Mouse (Mus musculus) testis, adult 2 months (tissue): ENCODE measurements around the gene Cul4b. TPM values are rescaled to one million over a fixed set of nuclear protein-coding genes. Genes with fewer than 3 reads are reported as not detected.
A peak's percentile ranks its signal among the peaks of the same experiment; 100 is the strongest.
"Not testable (repeated sequence)": the region's sequence is repeated elsewhere in the genome, so short reads cannot be mapped to it uniquely, and the experiment has no call there.

ENCODE experiments used
- H3K27ac ChIP-seq: fragments of 200-500 bp; 2 replicates; pipeline ENCODE4 v1.5.1; 2012; ENCODE audit warnings: low read depth, low read length; ENCODE audit not compliant: control insufficient read depth, insufficient read depth
- H3K27me3 ChIP-seq: fragments of 200-500 bp; 2 replicates; pipeline ENCODE4 v1.6.1; 2012; ENCODE audit warnings: mild to moderate bottlenecking, low read length, moderate library complexity; ENCODE audit not compliant: control insufficient read depth, insufficient read depth
- H3K36me3 ChIP-seq: fragments of 200-500 bp; 2 replicates; pipeline ENCODE4 v1.6.1; 2012; ENCODE audit warnings: mild to moderate bottlenecking, low read length; ENCODE audit not compliant: control insufficient read depth, insufficient read depth
- H3K4me1 ChIP-seq: fragments of 200-500 bp; 2 replicates; pipeline ENCODE4 v1.6.1; 2012; ENCODE audit warnings: low read length; ENCODE audit not compliant: control insufficient read depth, insufficient read depth
- H3K4me3 ChIP-seq: fragments of 200-500 bp; 2 replicates; pipeline ENCODE4 v1.5.1; 2012; ENCODE audit warnings: low read depth, mild to moderate bottlenecking, low read length, moderate library complexity, mixed read lengths; ENCODE audit not compliant: control insufficient read depth
- CTCF ChIP-seq: fragments of 200-500 bp; IDR thresholded peaks from 2 replicates; pipeline ENCODE4 v1.5.1; 2012; ENCODE audit warnings: low read depth, mild to moderate bottlenecking, inconsistent platforms, low read length, moderate library complexity; ENCODE audit not compliant: control insufficient read depth, insufficient read depth, insufficient replicate concordance
- POLR2A ChIP-seq: fragments of 200-500 bp; IDR thresholded peaks from 2 replicates; pipeline ENCODE4 v1.6.1; 2012; ENCODE audit warnings: low read depth, mild to moderate bottlenecking, inconsistent platforms, low read length, moderate library complexity; ENCODE audit not compliant: control insufficient read depth
- polyA plus RNA-seq: library from polyadenylated mRNA; depleted of rRNA; stranded (reverse); fragments of >200 nt; gene quantifications from 2 replicates; pipeline ENCODE4 v1.2.3, GENCODE M21; 2012; rRNA removed

Gene Cul4b
- polyA plus RNA-seq, 1 experiment = 13.8 TPM

DNA sequence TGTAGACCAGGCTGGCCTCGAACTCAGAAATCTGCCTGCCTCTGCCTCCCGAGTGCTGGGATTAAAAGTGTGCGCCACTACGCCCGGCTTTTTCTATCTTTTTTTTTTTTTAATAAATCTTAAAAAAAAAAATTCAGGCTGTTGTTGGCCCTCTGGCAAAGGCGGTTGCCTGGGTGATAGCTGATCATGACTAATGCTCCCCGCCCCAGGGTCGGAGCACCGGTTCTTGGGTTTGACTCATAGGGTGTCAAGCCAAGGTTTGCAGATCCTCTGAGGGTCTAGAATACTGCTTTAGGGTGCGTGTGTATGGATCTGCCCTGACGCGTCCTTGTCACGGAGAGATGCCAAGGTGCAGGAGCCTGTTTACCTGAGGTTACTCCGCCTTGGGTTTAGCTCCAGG, 71.2 kb downstream of the Cul4b start:
- TF ChIP-seq POLR2A (no peak), CTCF (no peak)
- Histone ChIP-seq H3K4me3 (peak overlapping the region; percentile 18; the same call in 1 of the 2 replicates), H3K4me1 (no peaks in the 10 kb centered on the region; the same call in 1 of the 2 replicates), H3K36me3 (no peaks in the 10 kb centered on the region), H3K27me3 (no peaks in the 10 kb centered on the region), H3K27ac (no peak overlapping the region)

DNA sequence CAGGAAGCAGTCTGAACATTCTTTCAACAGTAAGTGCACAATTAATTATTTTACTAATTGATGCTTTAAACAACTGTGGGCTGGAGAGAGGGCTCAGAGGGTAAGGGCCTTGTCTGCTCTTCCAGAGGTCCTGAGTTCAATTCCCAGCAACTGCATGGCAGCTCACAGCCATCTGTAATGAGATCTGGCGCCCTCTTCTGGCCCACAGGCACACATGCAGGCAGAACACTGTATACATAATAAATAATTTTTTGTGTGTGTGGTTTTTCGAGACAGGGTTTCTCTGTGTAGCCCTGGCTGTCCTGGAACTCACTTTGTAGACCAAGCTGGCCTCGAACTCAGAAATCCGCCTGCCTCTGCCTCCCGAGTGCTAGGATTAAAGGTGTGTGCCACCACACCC, 73.8 kb downstream of the Cul4b start:
- not testable (repeated sequence) for H3K27ac ChIP-seq, H3K27me3 ChIP-seq, H3K36me3 ChIP-seq, H3K4me3 ChIP-seq, H3K4me1 ChIP-seq

DNA sequence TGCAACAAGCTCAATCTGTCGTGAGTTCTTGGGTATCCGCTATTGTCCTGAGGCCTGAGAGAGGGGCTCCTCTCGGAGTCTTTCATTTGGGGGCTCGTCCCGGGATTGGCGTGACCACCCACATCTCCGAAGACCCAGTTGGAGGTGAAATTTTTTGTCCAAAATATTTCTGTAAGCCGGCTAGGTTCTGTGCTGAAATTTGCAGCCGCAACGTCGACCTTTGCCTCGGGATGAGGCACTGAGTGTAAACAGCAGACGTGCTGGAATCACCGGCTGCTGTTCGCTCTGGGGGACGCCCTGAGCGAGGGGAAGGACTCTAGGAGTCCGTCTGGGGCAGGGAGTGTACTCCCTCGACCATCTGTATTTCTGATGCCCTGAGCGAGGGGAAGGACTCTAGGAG, 90.5 kb downstream of the Cul4b start:
- not testable (repeated sequence) for H3K4me1 ChIP-seq, H3K27me3 ChIP-seq, H3K36me3 ChIP-seq, H3K27ac ChIP-seq, H3K4me3 ChIP-seq

Other genes with a start within 250 kb of the Cul4b start
- 31.5 and 45.7 TPM in 2 replicates for gene Lamp2, start 119.7 kb downstream of the Cul4b start, polyA plus RNA-seq
- 2.1 and 3.0 TPM in 2 replicates for gene Mcts1, start 24.4 kb upstream of the Cul4b start, polyA plus RNA-seq
- 1.3 and 1.7 TPM in 2 replicates for gene C1galt1c1, start 58.9 kb upstream of the Cul4b start, polyA plus RNA-seq
- 0.35 and 0.72 TPM in 2 replicates for gene 6030498E09Rik, start 196.5 kb upstream of the Cul4b start, polyA plus RNA-seq